Mouse (Mus musculus) WW6 (cell line): ENCODE measurements around the gene Tmem97.
"Not testable (repeated sequence)": the region's sequence is repeated elsewhere in the genome, so short reads cannot be mapped to it uniquely, and the experiment has no call there.

Experiments
- DNase-seq: peaks from one replicate; pipeline ENCODE4 v3.0.0-alpha.2; 2013; ENCODE audit warnings: low read depth, low spot score

The Tmem97 gene

DNA sequence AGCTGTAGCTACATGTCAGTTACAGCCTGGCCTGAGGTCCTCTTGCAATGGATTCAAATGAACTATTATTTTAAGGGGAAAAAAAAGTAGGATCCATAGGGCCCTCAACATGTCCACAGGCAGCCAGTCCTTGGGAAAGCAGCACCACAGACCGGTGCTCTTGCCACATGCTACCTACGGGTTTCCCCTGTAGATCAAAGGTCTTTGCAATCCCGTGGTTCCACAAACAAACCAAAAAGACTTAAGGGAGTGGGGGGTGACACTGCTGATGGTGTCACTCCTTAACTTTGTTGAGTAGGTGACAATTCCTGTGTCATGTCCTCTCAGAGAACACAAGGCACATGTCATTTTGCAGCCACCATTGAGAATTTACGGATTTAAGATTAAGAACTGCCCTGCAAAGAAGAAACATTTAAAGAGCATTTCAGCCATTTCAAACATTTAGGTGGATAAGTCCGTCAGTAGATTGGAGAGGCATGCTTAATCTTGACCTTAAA is 1.0 kb downstream of the Tmem97 start:
- no peak for DNase-seq

DNA sequence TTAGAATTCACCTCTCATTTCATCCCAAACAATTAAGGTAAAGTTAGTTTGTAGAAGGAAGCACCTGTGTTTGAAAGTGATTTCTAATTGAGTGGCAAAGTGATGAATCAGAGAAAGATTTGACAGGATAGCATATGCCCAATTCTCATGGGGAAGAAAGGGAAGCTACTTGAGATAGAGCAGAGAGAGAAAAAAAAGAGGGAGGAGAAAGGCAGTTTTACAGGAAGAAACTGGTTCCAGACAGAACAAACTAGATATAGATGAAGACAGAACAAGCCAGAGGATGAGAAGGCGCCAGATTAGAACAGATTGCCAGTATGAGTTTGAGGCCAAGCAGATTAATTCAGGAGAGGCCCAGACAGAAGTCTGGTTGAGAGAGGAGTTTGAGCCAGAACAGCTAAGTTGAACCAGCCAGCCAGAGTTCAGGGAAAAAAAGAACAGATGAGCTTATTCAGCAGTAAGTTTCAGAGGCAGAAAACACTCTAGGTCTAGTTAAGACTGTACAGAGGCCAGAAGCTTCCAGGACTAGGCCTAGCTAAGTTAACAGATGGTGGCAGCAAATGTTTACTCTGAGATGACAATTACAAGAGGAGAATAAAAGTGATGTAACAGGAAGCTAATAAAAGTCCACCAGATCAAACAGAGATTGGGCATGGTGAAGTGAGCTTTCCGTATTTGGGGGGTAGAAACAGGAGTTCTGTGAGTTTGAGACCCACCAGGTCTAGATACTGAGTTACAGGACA is 2.7 kb downstream of the Tmem97 start:
- DNase-seq: no peak

DNA sequence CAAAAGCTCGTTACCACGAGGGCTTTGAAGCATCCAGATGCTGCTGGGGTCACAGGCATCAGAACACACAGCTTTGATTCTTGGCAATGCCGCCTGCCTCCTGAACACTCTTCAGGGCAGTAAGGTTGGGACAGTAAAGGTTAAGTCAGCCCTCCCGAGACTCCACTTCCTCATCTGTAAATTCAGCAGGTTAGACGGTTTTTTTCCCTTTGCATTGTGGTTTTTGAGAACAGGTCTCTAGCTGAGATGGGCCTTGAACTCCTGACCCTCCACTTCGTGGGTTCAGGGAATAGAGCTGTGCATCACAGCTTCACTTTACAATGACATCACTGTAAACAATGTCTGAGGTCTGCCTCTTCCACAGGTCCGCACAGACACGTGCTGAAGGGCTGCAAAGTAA is 5.4 kb downstream of the Tmem97 start:
- no peak for DNase-seq

DNA sequence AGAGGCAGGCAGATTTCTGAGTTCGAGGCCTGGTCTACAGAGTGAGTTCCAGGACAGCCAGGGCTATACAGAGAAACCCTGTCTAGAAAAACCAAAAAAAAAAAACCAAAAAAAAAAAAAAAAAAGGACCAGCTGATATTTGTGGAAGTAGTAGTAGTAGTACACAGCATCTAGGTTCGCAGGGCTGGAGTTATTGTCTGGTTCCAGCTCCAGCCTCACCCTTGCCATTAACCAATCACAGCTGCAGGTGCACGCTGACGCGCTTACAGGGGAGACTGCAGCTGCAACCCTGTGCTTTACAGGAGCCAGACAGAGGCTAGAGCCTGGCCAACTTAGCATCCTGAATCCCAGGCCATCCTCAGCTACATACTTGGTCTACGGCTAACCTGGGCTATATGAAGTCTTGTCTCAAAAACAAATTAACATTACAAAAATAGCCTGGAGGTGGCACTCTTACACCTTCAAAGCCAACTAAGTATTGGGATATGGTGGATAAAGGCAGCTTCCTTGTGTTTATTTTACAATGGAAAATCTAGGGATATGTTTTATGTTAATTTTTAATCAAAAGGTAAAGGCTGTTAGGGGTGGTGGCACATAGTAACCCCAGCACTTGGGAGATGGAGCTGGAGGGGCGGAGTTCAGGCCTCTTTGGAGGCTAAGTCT is 6.0 kb downstream of the Tmem97 start:
- DNase-seq: no peak

DNA sequence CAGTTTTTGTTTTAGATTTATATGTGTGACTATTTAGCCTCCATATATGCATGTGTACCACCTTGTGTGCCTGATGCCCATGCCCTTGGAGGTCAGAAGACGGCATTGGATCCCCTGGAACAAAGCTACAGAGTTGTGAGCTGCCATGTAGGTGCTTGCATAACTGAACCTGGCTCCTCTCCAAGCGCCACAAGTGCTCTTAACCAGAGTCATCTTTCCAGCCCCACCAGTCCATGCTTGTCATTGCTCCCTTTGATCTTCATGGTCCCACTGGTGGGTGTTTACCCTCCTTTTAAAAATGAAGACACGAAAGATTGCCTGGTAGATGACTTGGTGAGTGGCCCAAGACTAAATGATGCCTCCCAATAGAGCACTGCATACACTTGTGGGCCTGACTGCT is 10.2 kb downstream of the Tmem97 start:
- no peak for DNase-seq

DNA sequence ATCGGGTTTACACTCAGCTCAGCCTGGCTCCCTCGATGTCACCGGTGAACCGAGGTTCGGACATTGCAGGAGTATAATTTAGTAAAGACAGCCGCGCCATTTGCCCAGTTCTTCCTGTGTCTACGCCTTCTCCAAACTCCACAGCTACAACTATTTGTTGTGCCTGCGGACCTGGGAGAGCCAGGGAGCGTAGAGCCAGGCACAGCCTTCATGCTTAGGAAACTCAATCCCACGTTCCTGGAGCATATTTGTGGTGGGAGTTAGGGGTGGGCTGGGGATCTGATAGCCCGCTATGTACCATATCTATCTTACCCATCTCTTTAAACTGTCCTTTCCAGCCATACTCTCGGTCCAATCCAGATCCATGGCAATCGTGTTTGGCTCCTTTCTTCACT is 13.9 kb downstream of the Tmem97 start:
- no peak for DNase-seq

DNA sequence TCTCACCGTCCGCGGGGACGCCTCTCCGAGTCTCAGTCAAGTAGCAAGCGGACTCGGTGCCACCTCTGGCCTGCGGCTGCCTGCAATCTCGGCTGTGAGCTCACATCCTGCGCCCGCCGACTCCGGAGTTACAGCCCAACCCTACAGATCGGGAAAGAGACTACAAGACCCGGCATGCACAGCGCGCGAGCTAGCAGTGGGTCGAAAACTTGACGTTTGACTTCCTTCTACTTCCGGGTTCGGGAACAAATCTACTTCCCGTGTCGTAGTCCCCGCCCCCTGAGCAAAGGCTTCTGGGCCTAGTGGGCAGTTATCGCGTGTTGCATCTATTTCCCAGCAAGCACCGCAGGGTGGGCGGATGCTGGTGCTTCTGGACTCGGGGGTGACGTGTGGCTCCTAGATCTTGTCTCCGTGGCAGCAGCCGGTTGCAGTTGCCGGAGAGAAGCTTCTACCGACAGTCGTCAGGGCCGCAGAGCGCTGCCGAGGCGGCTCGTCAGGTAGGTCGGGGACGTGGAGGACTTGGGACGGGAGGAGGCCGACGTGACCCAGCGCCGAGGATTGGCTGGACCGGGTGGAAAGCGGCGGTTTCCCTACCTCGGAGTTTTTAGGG is 14.4 kb downstream of the Tmem97 start, which contains the start of the genes Tnfaip1 and Ift20:
Gene Tnfaip1 (minus strand): TSS at position 253 of the 610 bp plus-strand sequence.
Gene Ift20 (plus strand): TSS at position 282 of the 610 bp plus-strand sequence.
- DNase-seq: peak; percentile 100

DNA sequence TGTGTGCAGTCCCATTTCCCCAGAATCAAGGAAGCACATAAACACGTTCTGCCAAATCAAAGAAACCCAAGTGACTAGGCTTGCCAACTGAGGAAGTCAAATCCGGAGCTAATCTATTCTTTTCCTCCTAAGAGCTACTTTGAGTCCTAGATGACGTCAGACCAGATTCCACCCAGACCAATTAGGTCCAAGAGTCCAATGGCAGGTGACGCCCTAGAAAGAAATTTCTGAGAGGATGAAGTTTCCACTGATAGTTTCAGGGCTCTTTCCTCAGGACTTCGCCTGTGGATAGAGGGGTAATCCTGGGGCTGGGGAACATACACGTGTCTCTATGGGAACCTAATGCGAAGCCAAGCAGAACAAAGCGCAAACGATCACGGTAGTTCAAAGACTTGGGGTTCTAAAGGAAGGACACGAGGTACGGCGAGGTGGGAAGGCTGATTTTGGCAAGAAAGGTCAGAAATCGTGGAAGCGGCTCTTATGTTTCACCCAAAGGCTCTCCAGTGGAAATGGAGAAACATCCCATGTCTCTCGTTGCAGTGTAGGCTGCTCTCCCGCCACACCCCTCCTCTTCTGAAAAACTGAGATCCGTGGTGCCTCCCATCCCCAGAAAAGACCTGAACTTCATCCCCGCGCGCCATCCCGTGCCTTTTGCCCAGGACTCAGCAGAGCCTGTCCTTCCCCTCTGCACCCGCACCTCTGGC is 15.0 kb downstream of the Tmem97 start:
- no peak for DNase-seq

DNA sequence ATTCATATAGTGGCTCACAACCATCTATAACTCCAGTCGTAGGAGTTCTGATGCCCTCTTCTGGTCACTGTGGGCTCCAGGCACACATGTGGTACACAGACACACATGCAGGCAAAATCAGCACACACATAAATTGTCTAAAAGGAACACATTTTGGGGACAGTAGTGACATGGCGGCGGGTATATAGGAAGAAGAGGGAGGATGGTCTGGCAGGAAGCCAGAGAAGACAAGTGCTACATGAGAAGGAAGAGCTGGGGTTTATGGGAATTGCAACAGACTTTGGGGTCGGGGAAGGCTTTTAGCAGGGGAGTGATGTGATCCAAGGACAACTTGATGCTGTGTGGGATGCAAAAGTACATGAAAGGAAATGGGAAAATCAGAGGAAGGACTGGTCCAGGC is 16.1 kb downstream of the Tmem97 start:
- DNase-seq: no peak

DNA sequence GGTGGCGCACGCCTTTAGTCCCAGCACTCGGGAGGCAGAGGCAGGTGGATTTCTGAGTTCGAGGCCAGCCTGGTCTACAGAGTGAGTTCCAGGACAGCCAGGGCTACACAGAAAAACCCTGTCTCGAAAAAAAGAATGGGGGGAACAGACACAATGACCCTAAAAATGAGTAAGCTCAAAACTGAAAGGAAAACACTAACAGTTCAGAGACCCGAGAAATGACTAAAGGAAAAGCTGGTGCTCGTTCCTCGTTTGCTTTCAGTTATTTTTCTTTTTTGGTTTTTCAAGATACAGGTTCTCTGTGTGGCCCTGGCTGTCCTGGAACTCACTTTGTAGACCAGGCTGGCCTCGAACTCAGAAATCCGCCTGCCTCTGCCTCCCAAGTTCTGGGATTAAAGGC is 19.1 kb downstream of the Tmem97 start:
- DNase-seq: not testable (repeated sequence)

DNA sequence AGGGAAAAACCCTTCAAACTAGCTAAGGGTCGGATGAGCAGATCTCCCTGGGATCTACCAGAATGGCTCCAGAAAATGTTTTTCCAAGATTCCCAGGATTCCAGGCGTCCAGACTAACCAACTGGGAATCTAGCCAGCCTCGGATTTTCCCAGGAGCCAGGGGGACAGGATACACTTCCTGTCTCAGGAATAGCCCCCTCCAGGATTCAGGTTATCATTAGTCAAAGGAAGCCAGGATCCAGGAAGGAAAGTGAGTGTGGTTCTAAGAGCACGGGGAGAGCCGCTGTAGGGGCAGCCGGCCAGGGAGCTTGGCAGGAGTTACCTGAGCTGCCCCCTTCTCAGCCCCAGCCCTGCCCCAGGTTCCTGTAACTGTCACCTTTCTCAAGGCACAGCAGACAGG is 19.5 kb downstream of the Tmem97 start:
- DNase-seq: no peak

DNA sequence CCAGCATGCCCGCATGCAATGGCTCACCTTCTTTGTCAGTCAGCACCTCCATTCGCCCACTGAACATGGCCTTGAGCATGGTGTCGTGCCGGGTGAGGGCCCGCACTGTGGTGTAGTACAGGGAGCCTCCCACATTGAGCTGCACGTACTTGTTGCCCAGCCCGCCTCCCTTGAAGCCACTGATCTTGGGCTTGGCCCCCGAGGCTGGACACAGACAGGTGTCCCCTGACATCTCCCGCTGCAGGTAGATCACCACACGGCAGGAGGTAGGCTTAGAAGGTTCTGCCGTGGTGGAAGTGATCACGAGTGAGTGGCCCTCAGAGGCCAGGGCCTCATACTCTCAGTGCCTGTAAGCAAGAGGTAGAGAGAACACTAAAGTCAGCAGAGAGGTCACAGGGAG is 20.6 kb downstream of the Tmem97 start:
- DNase-seq: no peak

DNA sequence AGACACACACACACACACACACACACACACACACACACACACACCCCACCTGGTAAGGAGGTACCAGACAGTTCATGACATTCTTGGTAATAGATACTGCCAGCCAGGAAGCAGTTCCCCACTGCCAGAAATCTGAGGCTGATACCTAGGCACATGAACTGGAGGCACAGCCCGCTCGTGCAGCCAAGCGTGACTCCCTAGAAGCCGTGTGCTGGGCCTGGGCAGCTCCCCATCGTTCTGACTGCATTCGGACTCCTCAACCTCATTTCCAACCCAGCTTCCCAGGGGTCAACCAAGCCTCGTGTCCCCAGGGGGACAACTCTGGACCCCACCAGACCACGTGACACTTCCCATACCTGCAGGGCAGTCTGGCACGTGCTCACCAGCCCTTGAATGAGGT is 21.9 kb downstream of the Tmem97 start:
- DNase-seq: no peak

DNA sequence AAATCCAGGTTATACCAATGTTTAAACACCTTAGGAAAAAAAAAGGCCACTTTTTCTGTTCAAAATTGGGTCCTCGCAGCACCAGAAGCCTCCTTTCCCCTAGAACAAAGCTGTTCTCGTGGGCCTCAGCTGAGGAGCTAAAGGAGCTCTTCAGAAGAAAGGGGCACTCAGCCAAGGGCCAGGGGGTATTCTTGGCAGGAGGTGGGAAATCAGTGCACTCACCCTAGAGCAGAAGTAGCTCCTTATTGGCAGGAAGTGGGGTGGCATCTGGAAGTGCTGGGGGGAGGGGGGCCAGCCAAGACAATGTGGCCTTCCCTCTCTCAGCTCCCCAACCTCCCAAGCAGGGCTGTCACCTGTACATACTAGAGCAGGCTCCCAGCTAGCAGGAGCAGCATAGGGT is 25.7 kb downstream of the Tmem97 start:
- no peak for DNase-seq

DNA sequence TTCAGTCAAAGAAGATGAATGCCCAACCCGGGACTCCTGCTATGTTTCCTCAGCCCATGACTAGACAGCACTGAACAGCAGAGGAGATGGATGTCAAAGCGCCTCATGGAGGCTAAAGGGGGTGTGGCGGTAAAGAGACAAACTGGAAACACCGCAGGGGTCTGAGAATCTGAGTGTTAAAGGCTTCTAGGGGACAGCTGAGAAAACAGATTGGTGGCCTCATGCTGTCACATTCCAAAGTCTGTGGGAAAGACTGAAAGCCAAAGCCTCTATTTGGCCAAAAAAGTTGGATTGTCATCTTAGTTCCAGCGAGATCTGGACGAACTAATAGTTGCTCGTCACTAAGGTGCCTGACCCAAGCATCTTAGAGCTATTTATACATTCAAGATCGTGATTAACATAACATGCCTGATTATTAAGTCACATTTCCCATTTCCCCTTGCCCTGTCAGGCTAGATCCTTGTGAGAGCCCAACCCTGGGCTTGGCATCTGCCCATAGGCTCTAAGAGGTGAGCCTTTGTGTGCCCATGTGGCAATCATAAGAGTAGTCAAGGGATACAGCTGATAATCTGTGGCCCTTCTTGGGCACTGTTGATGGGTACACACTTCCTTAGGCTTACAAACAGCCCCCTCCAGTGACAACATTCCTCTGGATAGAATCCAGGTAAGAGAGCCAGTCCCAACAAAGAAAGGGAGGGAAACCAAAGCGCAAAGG is 27.2 kb downstream of the Tmem97 start:
- no peak for DNase-seq

DNA sequence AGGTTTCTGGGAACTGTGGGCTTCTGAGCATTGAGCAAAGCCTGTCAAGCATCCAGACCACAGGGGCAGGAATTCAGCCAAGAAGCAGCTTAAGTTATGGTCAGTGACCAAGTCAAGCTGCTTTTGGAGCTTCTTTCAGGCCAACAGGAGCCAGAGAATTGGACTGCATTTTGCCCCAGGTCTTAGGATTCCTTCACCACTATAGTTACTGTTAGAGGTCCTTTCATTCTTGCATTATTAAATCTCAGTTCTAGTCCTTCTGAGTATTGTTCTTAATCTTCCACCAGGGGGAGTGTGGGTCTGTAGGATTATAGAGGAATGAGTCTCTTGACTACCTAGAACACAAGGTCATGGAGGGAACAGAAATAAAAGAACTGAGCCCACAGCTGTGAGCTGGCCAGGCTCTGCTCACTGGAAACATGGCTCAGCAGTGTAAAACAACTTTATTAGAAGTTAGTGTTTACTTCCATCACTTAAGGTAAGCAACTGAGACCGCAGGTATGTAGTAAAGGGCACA is 28.0 kb downstream of the Tmem97 start:
- DNase-seq: no peak

DNA sequence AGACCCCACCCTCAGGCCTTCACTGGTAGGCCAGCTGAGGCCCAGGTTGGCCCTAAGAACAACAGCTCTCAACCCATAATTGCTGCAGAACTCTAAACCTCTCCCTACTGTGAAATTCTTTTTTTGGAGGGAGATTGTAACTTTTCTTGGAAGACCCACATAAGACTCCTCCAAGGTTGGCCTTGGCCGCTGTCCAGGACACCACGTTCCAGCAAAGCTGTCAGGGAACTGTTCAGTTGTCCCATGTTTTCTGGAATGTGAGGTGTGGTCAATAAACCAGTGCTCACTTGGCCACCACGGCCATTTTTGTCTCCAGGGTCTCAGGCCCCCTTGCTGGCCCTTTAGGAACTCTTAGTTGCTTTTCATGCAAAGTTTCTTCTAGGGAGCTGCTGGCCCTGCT is 28.7 kb downstream of the Tmem97 start:
- no peak for DNase-seq

DNA sequence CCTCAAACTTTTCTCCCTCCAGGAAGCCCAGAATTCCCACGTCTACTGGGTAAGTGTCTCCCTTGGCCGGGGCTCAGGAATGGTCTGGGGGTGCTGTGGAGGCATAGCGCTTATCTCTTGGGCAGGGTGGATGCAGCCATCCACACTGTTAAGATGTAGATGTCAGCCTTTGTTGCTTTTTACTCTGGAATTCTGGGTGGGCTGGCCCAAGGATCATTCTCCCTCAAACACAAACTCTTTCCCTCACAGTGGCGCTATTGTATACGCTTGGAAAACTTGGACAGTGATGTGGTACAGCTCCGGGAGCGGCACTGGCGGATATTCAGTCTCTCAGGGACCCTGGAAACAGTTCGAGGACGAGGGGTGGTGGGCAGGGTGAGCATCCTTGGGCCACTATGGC is 31.6 kb downstream of the Tmem97 start:
- DNase-seq: no peak

DNA sequence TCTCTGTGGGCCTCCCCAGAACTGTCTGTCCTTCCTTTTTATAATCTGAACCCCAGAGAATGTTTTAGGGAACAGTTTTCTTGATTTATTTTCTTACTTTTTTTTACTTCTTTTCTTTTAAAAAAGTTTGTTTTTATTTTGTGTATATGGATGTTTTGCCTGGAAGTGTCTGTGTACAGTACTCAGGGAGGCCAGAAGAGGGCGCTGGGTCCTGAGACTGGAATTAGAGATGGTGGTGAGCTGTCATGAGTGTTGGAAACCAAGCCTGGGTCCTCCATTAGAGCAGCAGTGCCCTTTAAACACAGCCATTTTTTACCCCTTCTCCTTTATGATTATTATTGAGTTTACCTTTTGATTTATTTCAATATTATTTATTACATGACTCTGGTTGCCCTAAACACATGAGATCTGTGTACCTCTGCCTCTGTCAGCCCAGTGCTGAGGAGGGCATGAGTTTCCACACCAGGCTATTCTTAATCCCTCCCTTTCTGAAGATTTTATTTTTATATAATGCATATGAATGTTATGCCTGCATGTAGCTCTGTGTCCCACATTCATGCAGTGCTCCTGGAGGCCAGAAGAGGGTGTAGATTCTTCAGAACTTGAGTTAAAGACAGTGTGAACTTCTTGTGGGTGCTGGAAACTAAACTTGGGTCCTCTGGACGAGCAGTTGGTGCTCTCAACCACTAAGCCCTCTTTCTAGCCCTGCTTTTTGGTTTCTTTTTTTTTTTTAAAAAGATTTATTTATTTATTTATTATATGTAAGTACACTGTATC is 34.8 kb downstream of the Tmem97 start:
- DNase-seq: no peak

DNA sequence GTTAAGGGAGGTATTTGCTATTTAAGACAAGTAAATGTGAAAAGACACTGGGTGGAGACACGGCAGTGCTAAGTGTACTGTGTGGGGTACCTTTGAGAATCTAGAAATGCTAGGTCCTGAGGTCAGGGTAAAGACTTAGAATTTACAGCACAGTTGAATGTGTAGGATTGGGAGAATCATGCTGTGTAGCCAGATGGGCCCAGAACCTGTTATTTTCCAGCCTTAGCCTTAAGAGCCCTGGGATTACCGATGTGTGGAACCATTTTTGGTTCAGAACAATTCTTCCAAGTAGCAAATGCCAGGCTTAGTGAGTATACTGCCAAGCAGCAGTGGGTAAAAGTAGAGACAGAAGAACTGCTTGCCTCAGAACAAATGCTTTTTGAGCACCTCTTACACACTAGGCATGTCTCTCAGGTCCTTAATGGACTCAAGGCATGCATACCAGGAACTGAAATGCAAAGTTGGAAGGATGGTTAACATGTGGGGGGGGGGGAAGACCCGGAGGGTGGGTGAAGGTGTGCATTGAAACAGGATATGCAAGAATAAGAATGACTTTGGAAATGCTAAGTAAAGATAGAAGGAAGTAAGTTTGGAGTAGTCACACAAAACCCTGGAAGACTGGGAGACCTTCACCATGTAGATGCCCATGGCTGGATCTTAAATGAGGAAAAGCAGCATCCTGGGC is 37.3 kb downstream of the Tmem97 start:
- no peak for DNase-seq
